ENCODE assay signal across 8 mouse cellular contexts in the genomic region with DNA sequence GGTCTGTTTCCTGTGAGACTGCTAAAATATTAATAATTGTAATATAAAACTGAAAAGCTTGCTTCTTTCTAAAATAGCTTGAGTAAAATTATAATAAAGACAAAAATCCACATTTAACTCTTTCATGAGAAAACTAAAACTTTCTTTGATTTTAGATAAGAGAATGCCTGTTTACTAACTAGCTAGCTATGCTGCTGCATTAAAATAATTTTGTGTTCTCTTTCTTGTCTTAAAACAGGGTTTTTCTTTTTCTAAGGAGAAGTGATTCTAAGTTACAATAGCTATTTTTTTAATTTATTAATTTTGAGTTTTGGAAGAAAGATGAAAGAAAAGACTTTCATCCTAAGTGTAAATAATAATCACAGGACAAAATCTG.
A peak's percentile ranks its signal among the peaks of the same experiment; 100 is the strongest.
DNase-seq lines count a peak whose midpoint lies in the region; ATAC-seq and TF ChIP-seq lines count a peak whose summit lies in the region.

No protein-coding gene starts in this region.

- no peak for TF ChIP-seq CTCF in olfactory bulb, adult 2 months (IDR thresholded peaks at IDR 0.05; ENCODE audit: insufficient read depth, low read depth, low read length)

- H3K36me3 ChIP-seq in lung, embryonic 15.5 days: no peaks in the 10 kb centered on the region
- peaks cover 14% of the 10 kb centered on the region for H3K36me3 ChIP-seq in forebrain, embryonic 10.5 days (replicated peaks)
- peaks cover 12% of the 10 kb centered on the region for H3K36me3 ChIP-seq in limb, embryonic 12.5 days

- no peaks in the 10 kb centered on the region for H3K9me3 ChIP-seq in lung, embryonic 15.5 days
- H3K9me3 ChIP-seq in forebrain, embryonic 10.5 days: no peaks in the 10 kb centered on the region
- no peaks in the 10 kb centered on the region for H3K9me3 ChIP-seq in limb, embryonic 12.5 days

- H3K4me3 ChIP-seq in lung, embryonic 15.5 days: peak overlapping the region; percentile 52
- peak overlapping the region; percentile 59 for H3K4me3 ChIP-seq in forebrain, embryonic 10.5 days
- peak overlapping the region; percentile 46 for H3K4me3 ChIP-seq in limb, embryonic 12.5 days (replicated peaks)
- H3K4me3 ChIP-seq in olfactory bulb, adult 2 months (ENCODE audit: insufficient read depth, low read depth, low read length): no peak overlapping the region

- H3K4me2 ChIP-seq in lung, embryonic 15.5 days: peak overlapping the region; percentile 73
- H3K4me2 ChIP-seq in limb, embryonic 12.5 days: peak overlapping the region; percentile 69

- TF ChIP-seq POLR2A in olfactory bulb, adult 2 months (IDR thresholded peaks at IDR 0.05; ENCODE audit: insufficient read depth, low read depth, low read length): no peak

- H3K27me3 ChIP-seq in lung, embryonic 15.5 days: no peaks in the 10 kb centered on the region
- no peaks in the 10 kb centered on the region for H3K27me3 ChIP-seq in forebrain, embryonic 10.5 days (ENCODE audit: poor library complexity, severe bottlenecking)
- H3K27me3 ChIP-seq in limb, embryonic 12.5 days: no peaks in the 10 kb centered on the region

- peak overlapping the region; percentile 60 for H3K9ac ChIP-seq in lung, embryonic 15.5 days
- H3K9ac ChIP-seq in limb, embryonic 12.5 days (replicated peaks): 0 out of 2 replicates have a peak overlapping the region, but pooled peaks have one; percentile 34

- no peak for DNase-seq in lung, postnatal 25 days (ENCODE audit: low spot score)
- no peak for DNase-seq in forebrain, embryonic 10.5 days (ENCODE audit: extremely low spot score, low spot score)
- no peak for DNase-seq in gastrocnemius, postnatal 10 days
- no peak for DNase-seq in adrenal gland, adult (ENCODE audit: inconsistent age in 2 of 2, low spot score in 1 of 2)
- no peak for DNase-seq in urinary bladder, adult 18-20 months (ENCODE audit: low spot score in 2 of 2)

- peaks cover 6% of the 10 kb centered on the region for H3K4me1 ChIP-seq in lung, embryonic 15.5 days
- H3K4me1 ChIP-seq in forebrain, embryonic 10.5 days: peaks cover 59% of the 10 kb centered on the region
- H3K4me1 ChIP-seq in limb, embryonic 12.5 days (replicated peaks): peaks cover 28% of the 10 kb centered on the region
- peaks cover 9% of the 10 kb centered on the region for H3K4me1 ChIP-seq in olfactory bulb, adult 2 months (ENCODE audit: control insufficient read depth, insufficient read depth, low read length)

- H3K27ac ChIP-seq in lung, embryonic 15.5 days: peak overlapping the region; percentile 95
- H3K27ac ChIP-seq in forebrain, embryonic 10.5 days: peak overlapping the region; percentile 96
- peak overlapping the region; percentile 96 for H3K27ac ChIP-seq in limb, embryonic 12.5 days
- peak overlapping the region; percentile 100; the same call in 1 of the 2 replicates for H3K27ac ChIP-seq in olfactory bulb, adult 2 months (ENCODE audit: insufficient read depth, low read depth, low read length)

- no peak for ATAC-seq in lung, embryonic 15.5 days (ENCODE audit: borderline replicate concordance, extremely low read depth, low FRiP score, low TSS enrichment)
- ATAC-seq in limb, embryonic 12.5 days (ENCODE audit: insufficient number of reproducible peaks, insufficient read depth, low FRiP score, low TSS enrichment, low read depth): 0 out of 2 replicates have a peak, but pooled peaks have one; percentile 3
